Comparison of ENCODE assay signal across 8 mouse cellular contexts in genomic region chr11:33871998-33872715, GRCm38 (mm10).
DNase-seq lines count a peak whose midpoint lies in the region; ATAC-seq and TF ChIP-seq lines count a peak whose summit lies in the region.
"Had no signal": no experiment of that assay in that cellular context is flagged by ENCODE, and none has a peak within 500 bp of the region (broad histone marks: within the 10 kb centered on the region; RNA-seq: fewer than 3 reads in every experiment).

No protein-coding gene starts in this region.

- WGBS in liver, postnatal 0 days (ENCODE audit: insufficient replicate concordance), result 50% methylated on average over 9 of the region's 9 CpGs

- 0 out of 2 replicates have a peak overlapping the region, but pooled peaks have one; percentile 17 for H3K27ac ChIP-seq in liver, postnatal 0 days (ENCODE audit: low read depth)
- H3K27ac ChIP-seq in gastrocnemius, adult 2 months, result no peak overlapping the region
- H3K27ac ChIP-seq: midbrain, embryonic 12.5 days had no signal

- no peak overlapping the region for H3K9ac ChIP-seq in liver, postnatal 0 days (replicated peaks)
- H3K9ac ChIP-seq: midbrain, embryonic 12.5 days had no signal

- no peaks in the 10 kb centered on the region for H3K36me3 ChIP-seq in liver, postnatal 0 days (replicated peaks; ENCODE audit: insufficient read depth, low read length)
- H3K36me3 ChIP-seq: midbrain, embryonic 12.5 days had no signal

- DNase-seq in 416B (ENCODE audit: low read depth), result peak; percentile 11
- DNase-seq in R1 (ENCODE audit: low read depth, low spot score), result peak; percentile 38
- DNase-seq in kidney, adult 18-20 months, result peak; percentile 15
- peak; percentile 51 for DNase-seq in liver, postnatal 0 days
- DNase-seq in cerebellum, adult 11-12 months, result no peak
- no peak for DNase-seq in gastrocnemius, adult 2 months

- TF ChIP-seq CTCF in liver, postnatal 0 days (IDR thresholded peaks at IDR 0.05; ENCODE audit: low read depth), result no peak
- TF ChIP-seq CTCF in gastrocnemius, adult 2 months (IDR thresholded peaks at IDR 0.05), result no peak

- no peak overlapping the region for H3K4me3 ChIP-seq in liver, postnatal 0 days (ENCODE audit: low read depth, low read length)
- no peak overlapping the region for H3K4me3 ChIP-seq in gastrocnemius, adult 2 months
- H3K4me3 ChIP-seq: midbrain, embryonic 12.5 days had no signal

- H3K9me3 ChIP-seq in liver, postnatal 0 days (ENCODE audit: low read length), result no peaks in the 10 kb centered on the region

- no peaks in the 10 kb centered on the region for H3K27me3 ChIP-seq in liver, postnatal 0 days (ENCODE audit: insufficient read depth, low read length)
- H3K27me3 ChIP-seq: midbrain, embryonic 12.5 days had no signal

- intact Hi-C loops in gastrocnemius, adult 2 months (cut with DNase I), result no loop called here

- peaks cover 22% of the 10 kb centered on the region for H3K4me1 ChIP-seq in liver, postnatal 0 days (ENCODE audit: insufficient read depth)

- H3K4me2 ChIP-seq in liver, postnatal 0 days (ENCODE audit: low read depth, low read length), result no peak overlapping the region
- H3K4me2 ChIP-seq: midbrain, embryonic 12.5 days had no signal

- ATAC-seq in liver, postnatal 0 days, result 0 out of 2 replicates have a peak, but pooled peaks have one; percentile 36
- no peak for ATAC-seq in activated CD4-positive, CD25-positive, alpha-beta regulatory T cell, adult 4 months

- TF ChIP-seq EP300 in liver, postnatal 0 days (IDR thresholded peaks at IDR 0.05; ENCODE audit: low read depth), result no peak

Comparison
In these comparisons a context has a peak if more than half of its experiments do, and no peak if none do; other contexts are left out.
1. DNase-seq: peak in 416B (single experiment), R1 (single experiment), kidney, adult 18-20 months (single experiment) and liver, postnatal 0 days (single experiment); none in cerebellum, adult 11-12 months (single experiment) and gastrocnemius, adult 2 months (single experiment).